Mouse (Mus musculus) erythroblast, adult 5-6 weeks (primary cell): ENCODE measurements at regions not wholly inside any gene's neighbourhood (a gene's known extent, or its start where the extent isn't known, plus 50 kb on each side); places are given as distances from the start of the nearest gene placed in this dataset.
A peak's percentile ranks its signal among the peaks of the same experiment; 100 is the strongest.

ENCODE experiments used
- ATAC-seq: replicated peaks from 2 replicates; pipeline ENCODE4 v1.8.0; 2016; ENCODE audit warnings: moderate number of reproducible peaks, mild to moderate bottlenecking, moderate TSS enrichment, inconsistent platforms; ENCODE audit not compliant: poor library complexity, low FRiP score, severe bottlenecking

- ATAC-seq, result no peak
Observed at GRCm38 (mm10) chr4:88951034-88951336, 71.0 kb upstream of the Ifne start.

DNA sequence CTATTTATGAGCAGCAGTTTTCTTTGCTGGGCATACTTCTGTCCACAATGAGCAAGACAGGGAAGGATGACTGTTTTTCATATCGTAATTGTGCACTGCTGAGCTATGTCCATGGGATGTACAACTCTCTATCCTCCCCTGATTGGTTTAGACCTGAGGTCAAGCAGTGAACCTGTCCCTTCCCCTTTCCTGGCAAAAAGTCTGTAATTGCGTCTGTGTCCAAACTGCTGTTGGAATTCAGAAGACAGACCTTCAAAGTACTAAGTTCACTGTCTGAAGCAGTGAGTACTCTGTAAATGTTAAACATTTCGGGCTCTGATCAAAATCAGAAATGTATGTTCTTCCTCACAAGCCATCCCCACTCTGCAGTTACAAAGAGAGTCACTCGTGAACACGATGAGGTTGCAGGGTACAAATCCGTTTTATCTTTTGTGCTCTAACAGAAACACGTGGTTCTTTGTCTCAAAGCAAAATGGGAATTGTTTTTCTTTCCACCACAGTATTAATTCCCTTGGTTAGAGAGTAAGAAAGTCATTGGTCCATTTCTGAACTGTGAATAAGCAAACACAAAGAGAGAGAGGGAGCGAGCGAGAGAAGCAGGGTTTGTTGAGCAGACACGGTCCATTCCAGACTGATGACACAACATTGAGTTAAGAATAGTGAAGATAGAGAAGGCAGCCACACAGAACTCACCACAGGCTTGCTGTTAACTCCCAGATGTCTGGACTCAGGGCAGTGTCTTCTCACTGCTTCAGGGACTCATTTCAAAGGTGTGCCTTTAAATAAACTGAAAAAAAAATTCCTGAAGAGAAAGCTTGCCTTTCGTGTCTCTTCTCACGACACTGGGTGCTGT is 70.4 kb upstream of the Ifne start:
- ATAC-seq, result no peak

DNA sequence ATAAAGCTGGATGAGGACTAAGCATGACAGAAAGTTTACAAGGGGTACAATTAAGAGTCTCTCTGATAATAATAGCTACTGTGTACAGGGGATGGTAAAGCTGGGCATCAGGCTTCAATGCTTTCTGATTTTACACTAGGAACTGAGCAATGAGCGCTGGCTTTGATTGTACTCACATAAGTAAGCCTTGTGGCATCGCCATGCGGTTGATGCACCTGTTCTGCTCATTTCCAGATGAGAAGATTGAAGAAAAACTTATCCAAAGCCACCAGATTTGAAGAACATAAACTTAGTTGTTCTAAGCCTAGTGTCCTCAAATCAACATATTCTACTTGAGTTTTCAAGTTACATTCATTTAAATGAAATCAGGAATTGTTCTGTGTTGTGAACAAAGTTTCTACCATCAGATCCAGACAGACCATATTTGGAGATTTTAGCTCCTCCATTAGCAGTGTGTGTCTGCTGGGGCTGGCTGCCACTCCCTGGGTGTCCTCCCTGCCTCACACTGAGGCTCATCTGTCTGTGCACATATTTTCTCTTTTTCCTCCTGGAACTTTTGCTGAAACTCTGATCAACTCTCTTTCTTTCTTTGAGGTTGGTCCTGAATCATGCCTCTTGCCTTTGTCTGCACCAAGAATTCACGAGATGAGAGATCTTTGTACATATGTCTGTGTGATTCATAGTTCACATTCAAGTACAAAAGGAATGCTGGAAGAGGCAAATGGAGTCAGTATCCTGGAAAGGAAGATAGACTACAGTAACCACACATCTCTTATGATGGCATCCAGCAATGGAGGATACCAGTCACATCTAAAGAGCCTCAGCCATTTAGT is 68.2 kb upstream of the Ifne start:
- no peak for ATAC-seq

DNA sequence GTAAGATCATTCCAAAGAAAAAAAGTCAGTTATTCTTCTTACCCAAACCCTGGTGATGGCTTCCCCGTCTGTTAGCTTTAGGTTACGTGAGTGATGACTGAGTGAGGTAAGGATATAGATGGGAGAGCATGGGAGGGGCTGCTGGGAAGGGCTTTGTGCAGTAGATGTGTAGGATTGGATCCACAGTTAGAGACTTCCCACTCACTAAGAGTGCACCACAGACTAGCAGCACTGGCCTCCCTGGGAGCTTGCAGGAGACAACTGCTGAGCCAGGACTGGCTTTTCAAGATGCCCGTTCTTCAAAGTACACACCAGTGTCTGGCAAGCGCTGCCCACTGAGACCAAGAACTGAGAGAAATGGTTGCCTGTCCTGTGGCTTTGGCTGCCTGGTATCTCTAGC is 62.0 kb upstream of the Ifne start:
- no peak for ATAC-seq

- ATAC-seq, result no peak
Observed at GRCm38 (mm10) chr4:88940670-88941069, 60.7 kb upstream of the Ifne start.

DNA sequence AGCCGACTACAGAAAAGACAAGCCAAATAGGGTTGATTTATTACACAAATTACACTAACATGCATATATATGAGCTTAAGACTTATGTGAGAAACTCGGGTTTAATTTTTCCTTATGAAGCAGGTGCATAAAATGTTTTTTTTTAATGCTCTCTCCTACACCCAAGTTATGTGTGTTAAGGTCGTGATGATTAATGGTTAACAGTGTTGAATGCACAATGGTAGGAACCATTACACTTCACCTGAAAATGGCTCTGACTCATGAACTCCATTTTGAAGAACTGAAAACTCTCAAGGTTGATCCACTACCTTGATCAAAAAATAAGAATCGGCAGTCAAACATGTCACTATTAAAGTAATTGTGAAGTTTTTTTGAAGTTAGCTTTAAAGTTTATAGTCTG is 59.4 kb upstream of the Ifne start:
- no peak for ATAC-seq

DNA sequence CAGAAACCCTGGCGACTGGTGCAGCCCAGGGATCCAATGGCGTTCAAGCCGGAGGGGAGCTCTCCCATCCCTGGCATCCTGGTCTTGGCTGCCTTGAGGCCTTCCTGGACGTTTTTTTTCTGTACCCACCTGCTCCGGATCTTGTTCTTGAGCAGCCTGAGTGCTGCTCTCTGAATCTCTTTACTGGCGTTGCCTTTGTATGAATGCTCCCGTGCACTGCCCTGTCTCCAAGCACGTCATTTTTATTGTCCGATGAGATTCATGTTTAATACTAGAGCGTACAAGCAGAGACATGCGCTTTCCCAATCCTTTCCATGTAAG is 58.7 kb upstream of the Ifne start:
- no peak for ATAC-seq

GRCm38 (mm10) chr4:88937866-88938711 is 58.1 kb upstream of the Ifne start:
- ATAC-seq, result peak; percentile 57; the same call in 1 of the 2 replicates

DNA sequence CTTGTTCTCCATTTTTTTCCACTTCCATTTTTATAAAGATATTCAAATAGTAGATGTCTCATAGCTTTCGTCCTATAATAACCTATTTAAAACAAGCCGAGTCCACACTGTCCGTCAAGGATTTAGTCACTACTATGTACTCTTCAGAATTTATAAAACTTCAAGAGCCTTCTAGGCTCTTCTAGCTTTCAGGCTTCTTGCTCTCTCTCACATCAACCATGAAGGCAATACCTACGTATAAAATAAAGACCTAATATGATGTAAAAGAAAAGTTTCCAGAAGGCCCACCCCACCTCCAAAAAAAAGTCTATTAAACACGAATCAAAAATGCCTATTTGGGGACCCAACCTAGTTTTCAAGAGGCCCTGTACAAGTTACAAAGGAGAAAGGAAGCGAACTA is 57.0 kb upstream of the Ifne start:
- ATAC-seq, result no peak

DNA sequence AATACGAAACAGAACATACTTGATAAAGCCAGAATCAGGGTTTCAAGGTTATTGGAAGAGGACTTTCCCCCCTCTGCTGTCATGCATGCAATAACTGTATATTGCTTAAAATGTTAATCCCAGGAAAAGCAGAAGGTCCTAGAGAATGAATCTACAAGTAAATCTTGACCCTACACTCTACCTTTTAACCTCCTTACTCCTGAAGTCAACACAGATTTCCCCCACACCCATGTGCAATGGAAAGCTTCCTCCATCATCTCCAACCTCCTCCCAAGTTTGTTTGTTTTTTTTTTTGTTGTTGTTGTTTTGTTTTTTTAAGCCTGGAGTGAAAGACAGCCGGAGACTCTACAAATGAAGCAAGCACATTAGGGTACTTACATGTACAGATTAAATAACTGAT is 55.9 kb upstream of the Ifne start:
- ATAC-seq, result no peak

DNA sequence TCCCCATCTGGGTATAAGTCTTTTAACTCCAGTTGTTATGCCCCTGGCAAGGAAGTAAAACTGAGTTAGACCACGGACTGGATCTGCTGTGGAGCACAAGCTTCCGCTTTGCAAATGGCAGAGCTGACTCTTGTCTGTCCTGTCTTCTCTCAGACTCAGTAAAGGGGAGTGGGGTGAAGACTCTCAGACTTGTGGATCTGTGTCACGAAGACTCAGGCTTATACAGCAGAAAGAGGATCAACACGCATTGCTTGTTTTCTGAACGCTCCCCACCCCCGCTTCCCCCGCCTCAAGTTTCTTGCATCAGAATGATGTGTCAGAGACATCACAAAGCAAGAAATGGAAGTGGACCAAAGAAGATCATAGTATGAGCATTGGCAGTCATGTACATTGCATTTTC is 55.3 kb upstream of the Ifne start:
- ATAC-seq, result no peak

DNA sequence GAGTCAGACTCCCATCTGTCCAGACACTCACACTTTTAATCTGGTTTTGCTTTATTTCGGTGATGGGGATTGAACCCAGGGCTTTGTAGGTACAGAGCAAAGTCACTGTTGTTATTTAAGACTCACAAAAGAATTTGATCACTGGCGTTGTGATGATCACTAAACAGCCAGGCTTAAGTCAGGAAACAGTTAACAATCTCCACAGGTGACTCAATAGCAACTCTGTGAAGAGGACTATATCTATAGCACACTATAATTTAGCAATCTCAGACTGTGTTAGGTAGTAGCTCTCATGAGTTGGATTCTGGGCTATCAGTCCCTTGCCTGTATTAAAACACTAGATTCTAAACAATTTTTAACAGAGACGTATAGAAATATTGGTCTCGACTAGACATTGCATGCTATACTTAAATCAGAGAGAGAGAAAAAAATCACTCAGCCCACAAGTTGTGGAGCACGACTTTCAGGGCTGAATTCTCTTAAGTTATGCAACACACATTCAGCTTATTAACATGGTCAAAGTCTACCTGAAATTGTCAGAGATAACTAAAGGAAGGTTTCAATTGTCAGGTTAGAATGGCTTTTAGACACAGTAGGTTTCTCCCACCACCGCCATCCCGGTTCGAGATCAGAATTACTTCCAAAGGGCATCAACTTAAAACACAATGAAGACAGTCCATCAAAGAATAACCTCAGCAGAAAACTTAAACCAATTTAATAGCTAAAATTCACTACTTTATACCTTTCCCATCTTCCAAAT is 54.4 kb upstream of the Ifne start:
- no peak for ATAC-seq

DNA sequence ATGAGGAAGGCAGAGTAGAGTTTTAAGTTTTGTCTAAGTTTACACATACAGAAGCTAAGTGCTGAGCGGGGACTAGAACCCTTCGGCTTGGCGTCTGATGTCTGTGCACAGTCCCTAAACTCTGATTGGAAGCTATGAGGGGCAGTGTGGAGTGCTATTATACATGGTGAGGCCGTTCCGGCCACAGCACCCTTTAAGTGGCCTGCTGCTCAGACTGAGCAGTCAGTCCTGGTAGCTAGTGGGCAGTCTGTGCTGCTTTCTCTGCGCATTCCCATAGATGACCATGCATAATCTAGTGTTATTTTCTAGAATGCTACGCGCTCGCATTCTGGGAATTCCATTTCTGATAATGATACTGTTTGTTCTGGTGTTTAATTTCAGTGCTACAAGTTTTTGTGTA is 51.2 kb upstream of the Ifne start:
- ATAC-seq, result no peak
